Mouse (Mus musculus): ENCODE results near the gene Pald1.

Gene Pald1

DNA sequence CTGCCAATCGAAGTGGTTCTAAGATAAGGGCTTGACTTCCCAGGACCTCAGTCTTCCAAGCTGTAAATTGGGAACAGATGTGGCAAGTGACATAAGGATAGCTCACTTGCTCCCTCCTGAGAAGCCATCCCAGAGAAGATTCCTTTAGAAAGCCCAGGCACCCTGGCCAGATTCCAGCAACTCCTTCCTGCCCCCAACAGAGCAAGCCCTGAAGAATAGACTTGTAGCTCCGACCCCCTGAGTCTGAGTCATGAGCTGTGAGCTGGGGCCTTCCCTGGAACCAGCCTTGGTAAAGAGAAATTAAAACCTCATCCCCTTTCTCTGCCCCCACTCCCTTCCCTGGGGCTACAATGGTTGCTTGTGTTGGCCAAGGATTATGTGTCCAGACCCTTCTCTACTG, 108.8 kb downstream of the Pald1 start:
- peak; percentile 29 for DNase-seq

DNA sequence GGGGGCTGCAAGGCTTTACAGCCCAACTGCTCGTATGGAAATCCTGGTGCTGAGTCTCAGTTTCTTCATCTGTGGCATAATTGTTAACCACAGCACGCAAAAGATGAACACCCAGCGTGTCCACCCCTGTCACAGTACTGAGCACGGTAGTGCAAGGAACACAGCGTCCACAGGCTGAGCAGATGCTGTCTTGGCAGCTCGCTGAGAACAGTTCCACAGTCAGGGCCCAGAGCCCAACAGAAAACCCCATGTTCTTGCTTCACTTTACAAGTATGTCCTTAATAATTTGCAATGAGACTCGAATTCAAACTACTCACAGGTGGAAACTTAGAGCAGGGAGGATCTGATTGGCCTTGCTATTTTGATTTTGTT, 109.5 kb downstream of the Pald1 start:
- peak; percentile 45 for DNase-seq

- peak; percentile 54 for DNase-seq
Measured at GRCm38 (mm10) chr10:61273081-61273843, 110.1 kb downstream of the Pald1 start, which contains the start of gene Adamts14. Gene Adamts14 (minus strand): TSS chr10:61273438.

GRCm38 (mm10) chr10:61272631-61273030, 110.7 kb downstream of the Pald1 start:
- DNase-seq: no peak

GRCm38 (mm10) chr10:61272089-61272626, 111.2 kb downstream of the Pald1 start:
- DNase-seq: no peak

Data from lung, postnatal 10 days (tissue).